Mouse (Mus musculus): ENCODE data around the gene Enpp5. TPM values are rescaled to one million over a fixed set of nuclear protein-coding genes. Genes with fewer than 3 reads are reported as not detected.

Gene Enpp5
- polyA plus RNA-seq, 1 experiment from 2014 or later: 116 TPM

DNA sequence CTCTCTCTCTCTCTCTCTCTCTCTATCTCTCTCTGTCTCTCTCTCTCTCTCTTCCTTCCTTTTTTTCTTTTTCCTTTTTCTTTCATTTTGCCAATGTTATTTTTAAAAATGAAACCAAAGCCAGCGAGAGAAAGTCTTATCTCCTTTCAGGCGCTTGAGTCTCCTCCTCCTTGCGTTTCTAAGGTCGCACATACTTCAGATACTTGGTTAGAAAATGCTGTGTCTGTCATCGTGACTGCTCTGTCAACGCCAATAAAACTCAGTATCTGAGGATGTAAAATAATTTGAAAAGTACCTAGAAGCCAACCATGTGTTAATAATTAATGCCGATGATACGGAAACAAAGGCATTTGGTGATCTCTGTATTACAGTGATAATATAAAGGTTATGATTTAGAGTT lies 57.4 kb downstream of the Enpp5 start:
- Histone ChIP-seq H3K27me3 (0 out of 2 replicates have a peak, but pooled peaks cover 2% of the 10 kb centered on the region), H3K9me3 (no peaks in the 10 kb centered on the region), H3K9ac (no peak overlapping the region), H3K36me3 (no peaks in the 10 kb centered on the region), H3K4me1 (replicated peaks) (no peaks in the 10 kb centered on the region), H3K4me2 (no peak overlapping the region), H3K27ac (replicated peaks) (no peak overlapping the region), H3K4me3 (no peak overlapping the region)
- WGBS: 80% methylated on average over 8 of the region's 8 CpGs
- no peak for ATAC-seq (ENCODE audit: low FRiP score, low read depth)

Other genes starting within 250 kb of the Enpp5 start
- 5.4 TPM in 2 replicates for gene Enpp4, start 27.0 kb downstream of the Enpp5 start, polyA plus RNA-seq (2015; fragmentation: Nextera tagmentation; extraction: Ambion mirVana)
- gene Clic5, start 109.8 kb downstream of the Enpp5 start, polyA plus RNA-seq (2015; fragmentation: Nextera tagmentation; extraction: Ambion mirVana): 0.18 and 0.55 TPM in 2 replicates

All from hindbrain, embryonic 15.5 days (tissue).